ENCODE assay signal across 23 mouse cellular contexts in genomic region chr7:138928456-138928855, GRCm38 (mm10). TPM values are rescaled to one million over a fixed set of nuclear protein-coding genes. Genes with fewer than 3 reads are reported as not detected.
"Had no signal": no experiment of that assay in that cellular context is flagged by ENCODE, and none has a peak within 500 bp of the region (broad histone marks: within the 10 kb centered on the region; RNA-seq: fewer than 3 reads in every experiment).

No protein-coding gene starts in this region.

- ATAC-seq: liver, postnatal 0 days; lung, postnatal 0 days; midbrain, embryonic 15.5 days had no signal

- H3K4me3 ChIP-seq: limb, embryonic 12.5 days; limb, embryonic 15.5 days; midbrain, embryonic 12.5 days; midbrain, embryonic 15.5 days; neural tube, embryonic 12.5 days; neural tube, embryonic 15.5 days had no signal

- H3K9me3 ChIP-seq: limb, embryonic 12.5 days; limb, embryonic 15.5 days; midbrain, embryonic 12.5 days; midbrain, embryonic 15.5 days; neural tube, embryonic 12.5 days; neural tube, embryonic 15.5 days had no signal

- H3K27ac ChIP-seq: kidney, postnatal 0 days; limb, embryonic 12.5 days; limb, embryonic 15.5 days; liver, embryonic 14.5 days; macrophage; midbrain, embryonic 12.5 days; midbrain, embryonic 15.5 days; neural tube, embryonic 12.5 days; neural tube, embryonic 15.5 days; stomach, postnatal 0 days had no signal

- H3K36me3 ChIP-seq: limb, embryonic 12.5 days; limb, embryonic 15.5 days; midbrain, embryonic 12.5 days; midbrain, embryonic 15.5 days; neural tube, embryonic 12.5 days; neural tube, embryonic 15.5 days had no signal

- H3K4me2 ChIP-seq: limb, embryonic 12.5 days; limb, embryonic 15.5 days; liver, embryonic 11.5 days; lung, embryonic 14.5 days; midbrain, embryonic 12.5 days; midbrain, embryonic 15.5 days; neural tube, embryonic 12.5 days; neural tube, embryonic 15.5 days had no signal

- H3K9ac ChIP-seq: limb, embryonic 12.5 days; limb, embryonic 15.5 days; liver, embryonic 14.5 days; liver, postnatal 0 days; lung, embryonic 14.5 days; midbrain, embryonic 12.5 days; midbrain, embryonic 15.5 days; neural tube, embryonic 12.5 days; neural tube, embryonic 15.5 days had no signal

- DNase-seq: kidney, adult 2 months; kidney, postnatal 25 days; left cerebral cortex, postnatal 4 days; liver, postnatal 0 days; lung, embryonic 14.5 days; right cerebral cortex, adult 18-20 months; right cerebral cortex, postnatal 14 days; right cerebral cortex, postnatal 4 days; thymus, adult 18-20 months; thymus, postnatal 14 days; thymus, postnatal 4 days had no signal

- H3K27me3 ChIP-seq: limb, embryonic 12.5 days; limb, embryonic 15.5 days; midbrain, embryonic 15.5 days; neural tube, embryonic 12.5 days; neural tube, embryonic 15.5 days had no signal

- H3K4me1 ChIP-seq: limb, embryonic 12.5 days; limb, embryonic 15.5 days; midbrain, embryonic 12.5 days; midbrain, embryonic 15.5 days; neural tube, embryonic 12.5 days; neural tube, embryonic 15.5 days had no signal

RNA-seq across cellular contexts. Expression of gene Jakmip3, which starts 12.1 kb away (rescaled TPM):
- polyA plus RNA-seq: liver, postnatal 0 days; lung, embryonic 14.5 days; lung, postnatal 0 days; macrophage had no signal
